Mouse (Mus musculus) neural tube, embryonic 11.5 days (tissue): ENCODE results near the gene Fpr2. TPM values are rescaled to one million over a fixed set of nuclear protein-coding genes. Genes with fewer than 3 reads are reported as not detected.
"Not testable (repeated sequence)": the region's sequence is repeated elsewhere in the genome, so short reads cannot be mapped to it uniquely, and the experiment has no call there.

Experiments
- ATAC-seq: fragments of 200-750 bp; cut with Nextera tagmentation; 2 replicates; pipeline ENCODE4 v1.8.0; 2017; ENCODE audit warnings: moderate number of reproducible peaks, mild to moderate bottlenecking, moderate TSS enrichment, moderate library complexity; ENCODE audit not compliant: insufficient read depth, low FRiP score, low TSS enrichment
- DNase-seq: peaks from one replicate; pipeline ENCODE4 v3.0.0-alpha.2; 2015; ENCODE audit warnings: low spot score
- H3K27ac ChIP-seq: fragments of 300-500 bp; sonication (generic); 2 replicates; pipeline ENCODE4 v1.5.1; 2014; ENCODE audit warnings: low read depth, mild to moderate bottlenecking, low read length
- H3K27me3 ChIP-seq: fragments of 300-500 bp; sonication (generic); 2 replicates; pipeline ENCODE4 v1.6.1; 2014; ENCODE audit warnings: mild to moderate bottlenecking, low read length, mixed read lengths; ENCODE audit not compliant: control insufficient read depth, insufficient read depth
- H3K36me3 ChIP-seq: fragments of 300-500 bp; sonication (generic); 2 replicates; pipeline ENCODE4 v1.6.1; 2014; ENCODE audit warnings: mild to moderate bottlenecking, low read length, moderate library complexity, mixed read lengths; ENCODE audit not compliant: control insufficient read depth, insufficient read depth
- H3K4me1 ChIP-seq: fragments of 300-500 bp; sonication (generic); 2 replicates; pipeline ENCODE4 v1.6.1; 2014; ENCODE audit warnings: low read length, mixed read lengths; ENCODE audit not compliant: control insufficient read depth, insufficient read depth
- H3K4me2 ChIP-seq: fragments of 300-500 bp; sonication (generic); 2 replicates; pipeline ENCODE4 v1.6.1; 2014; ENCODE audit warnings: low read depth, mild to moderate bottlenecking, moderate library complexity
- H3K4me3 ChIP-seq: fragments of 300-500 bp; sonication (generic); 2 replicates; pipeline ENCODE4 v1.5.1; 2014; ENCODE audit warnings: low read depth, low read length
- H3K9ac ChIP-seq: fragments of 300-500 bp; sonication (generic); 2 replicates; pipeline ENCODE4 v1.6.1; 2014; ENCODE audit warnings: mild to moderate bottlenecking, low read length
- H3K9me3 ChIP-seq: fragments of 300-500 bp; sonication (generic); 2 replicates; pipeline ENCODE4 v1.6.1; 2016; ENCODE audit warnings: low read length; ENCODE audit not compliant: control insufficient read depth
- WGBS: fragments of 180-500 bp; shearing (Covaris S2); extraction: QIAGEN DNeasy Blood & Tissue Kit; methylation state at CpG from one replicate; pipeline ENCODE4 v1.1.7; 2014; 5-methylcytosine and 5-hydroxymethylcytosine counted together
- polyA plus RNA-seq: library from polyadenylated mRNA; unstranded; fragments of >200 nt; fragmentation: Nextera tagmentation; extraction: Ambion mirVana; gene quantifications from 2 replicates; pipeline ENCODE4 v1.2.1, GENCODE M21; 2014

Gene Fpr2
- polyA plus RNA-seq, 1 experiment from 2014 or later, result not detected

GRCm38 (mm10) chr17:17909636-17910421 lies 22.2 kb downstream of the Fpr2 start:
- 16% methylated on average over 51 of the region's 51 CpGs for WGBS
- no peak overlapping the region for H3K27ac ChIP-seq

GRCm38 (mm10) chr17:17912618-17913017 lies 25.0 kb downstream of the Fpr2 start:
- not testable (repeated sequence) for H3K9me3 ChIP-seq, H3K36me3 ChIP-seq, ATAC-seq, H3K4me1 ChIP-seq, H3K9ac ChIP-seq, DNase-seq, H3K4me3 ChIP-seq, H3K4me2 ChIP-seq, H3K27ac ChIP-seq, H3K27me3 ChIP-seq
- 90% methylated on average over 8 of the region's 8 CpGs for WGBS

More at GRCm38 (mm10) chr17:17909636-17910421, 22.2 kb downstream of the Fpr2 start:
- Histone ChIP-seq H3K4me1 (no peaks in the 10 kb centered on the region), H3K4me2 (peak overlapping the region; percentile 59), H3K36me3 (no peaks in the 10 kb centered on the region), H3K4me3 (peak overlapping the region; percentile 40), H3K9me3 (no peaks in the 10 kb centered on the region), H3K9ac (peak overlapping the region; percentile 64), H3K27me3 (no peaks in the 10 kb centered on the region)
- peak; percentile 100 for ATAC-seq
- peak; percentile 87 for DNase-seq

DNA sequence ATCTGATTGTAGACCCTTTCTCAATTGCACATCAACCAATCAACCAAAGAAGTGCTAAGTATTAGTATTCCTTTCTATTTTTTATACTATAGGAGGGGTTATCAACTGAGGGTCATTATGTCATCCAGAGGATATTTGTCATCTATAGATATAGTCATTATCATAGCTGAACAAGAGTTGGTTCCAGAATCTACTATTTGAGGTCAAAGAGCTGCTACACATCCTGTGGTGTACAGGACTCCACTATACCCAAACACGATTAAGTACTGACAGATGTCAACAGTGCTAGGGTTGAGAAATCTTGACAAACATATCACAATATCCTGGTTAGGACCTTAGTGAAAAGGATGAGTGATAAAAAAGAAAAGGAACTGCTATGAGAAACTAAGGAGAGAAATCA lies 29.8 kb downstream of the Fpr2 start:
- DNase-seq (no peak), ATAC-seq (no peak)
- no peak overlapping the region for H3K4me2 ChIP-seq
- H3K27me3 ChIP-seq, result no peaks in the 10 kb centered on the region
- H3K4me3 ChIP-seq, result no peak overlapping the region
- H3K9me3 ChIP-seq, result no peaks in the 10 kb centered on the region
- H3K27ac ChIP-seq, result no peak overlapping the region
- no peaks in the 10 kb centered on the region for H3K4me1 ChIP-seq
- H3K9ac ChIP-seq, result no peak overlapping the region
- WGBS, result 89% methylated on average over 1 of the region's 1 CpGs
- H3K36me3 ChIP-seq, result no peaks in the 10 kb centered on the region

DNA sequence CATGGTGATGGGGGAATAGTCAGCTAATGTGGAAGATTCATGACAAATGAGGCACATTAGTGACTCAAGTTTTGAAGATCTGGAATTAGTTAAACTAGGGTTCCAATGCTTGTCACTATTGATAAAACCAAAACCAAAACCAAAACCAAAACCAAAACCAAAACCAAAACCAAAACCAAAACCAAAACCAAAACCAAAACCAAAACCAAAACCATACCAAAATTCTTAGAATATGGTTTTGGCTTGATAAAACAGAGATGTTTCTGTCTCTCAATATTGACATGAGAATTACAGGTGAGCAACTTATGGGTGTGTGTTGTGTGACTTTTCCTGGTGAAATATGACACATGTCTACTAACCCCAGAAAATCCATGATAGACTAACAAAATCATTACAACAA lies 30.2 kb downstream of the Fpr2 start:
- H3K36me3 ChIP-seq, result no peaks in the 10 kb centered on the region
- no peak overlapping the region for H3K4me2 ChIP-seq
- DNase-seq (no peak), ATAC-seq (no peak)
- no peaks in the 10 kb centered on the region for H3K4me1 ChIP-seq
- H3K9ac ChIP-seq, result no peak overlapping the region
- H3K4me3 ChIP-seq, result no peak overlapping the region
- no peaks in the 10 kb centered on the region for H3K9me3 ChIP-seq
- H3K27me3 ChIP-seq, result no peaks in the 10 kb centered on the region
- no peak overlapping the region for H3K27ac ChIP-seq

Other genes with a start within 250 kb of the Fpr2 start
- not detected in 2 replicates for gene Vmn2r90, start 184.1 kb upstream of the Fpr2 start, polyA plus RNA-seq
- 22.1 and 27.0 TPM in 2 replicates for gene Spaca6, start 60.7 kb upstream of the Fpr2 start, polyA plus RNA-seq
- gene Has1, start 32.6 kb upstream of the Fpr2 start, polyA plus RNA-seq, result 0.99 and 1.3 TPM in 2 replicates
- not detected in 2 replicates for gene Fpr1, start 3.9 kb upstream of the Fpr2 start, polyA plus RNA-seq
- not detected in 2 replicates for gene Fpr3, start within 50 bp of the Fpr2 start, polyA plus RNA-seq
- not detected in 2 replicates for gene Fpr-rs4, start 133.9 kb downstream of the Fpr2 start, polyA plus RNA-seq
- not detected in 2 replicates for gene Vmn2r124, start 161.6 kb downstream of the Fpr2 start, polyA plus RNA-seq
- not detected in 2 replicates for gene Vmn2r91, start 197.2 kb downstream of the Fpr2 start, polyA plus RNA-seq